Mouse (Mus musculus): ENCODE data around the gene Thnsl1. TPM values are rescaled to one million over a fixed set of nuclear protein-coding genes. Genes with fewer than 3 reads are reported as not detected.
A peak's percentile ranks its signal among the peaks of the same experiment; 100 is the strongest.

The Thnsl1 gene
- total RNA-seq (2021), result 10 to 100 TPM; 16.7 to 18.6 TPM

DNA sequence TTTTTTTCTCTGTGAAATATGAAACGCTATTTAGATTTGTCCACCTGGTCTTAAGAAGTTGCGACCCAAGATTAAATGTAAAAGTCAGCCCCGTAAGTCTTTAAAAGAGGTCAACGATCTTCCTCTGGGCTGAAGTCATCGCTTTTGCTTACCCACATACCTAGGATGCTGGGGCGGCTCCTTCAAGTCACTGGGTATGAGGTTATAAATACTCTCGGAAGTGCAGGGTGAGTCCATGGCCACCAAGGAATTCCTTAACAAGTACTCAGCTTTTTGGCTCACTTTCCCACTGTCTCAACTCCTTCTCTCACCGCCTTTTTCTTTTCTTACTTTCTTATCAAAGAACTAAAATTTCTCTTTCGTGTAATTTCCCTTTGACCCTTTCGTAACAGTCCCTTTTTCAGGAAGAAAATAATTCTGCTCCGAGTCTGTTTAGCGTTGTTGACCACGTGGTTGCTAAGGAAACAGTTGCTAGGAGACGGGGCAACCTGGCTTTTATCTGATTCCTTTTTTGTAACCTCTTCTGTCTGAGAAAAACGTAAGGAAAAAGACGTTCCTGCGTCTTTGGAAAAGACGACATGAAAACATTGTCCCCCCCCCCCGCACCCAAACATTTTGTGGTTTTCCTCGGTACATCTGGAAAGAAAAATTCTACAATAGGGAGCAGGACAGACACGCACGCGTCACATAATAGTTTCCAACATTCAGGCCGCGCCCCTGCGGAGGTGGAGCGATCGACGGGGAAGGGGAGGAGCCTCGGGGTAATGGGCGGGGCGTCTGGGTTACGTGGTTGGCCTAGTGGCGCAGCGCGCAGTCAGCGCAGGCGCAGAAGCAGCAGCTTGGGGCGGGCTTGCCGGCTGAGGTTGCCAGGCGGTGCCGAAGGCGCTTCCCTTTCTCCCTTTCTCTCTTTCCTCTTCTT is at the start of gene Thnsl1, which contains the start of gene Enkur:
TSS of gene Thnsl1 (plus strand) at position 813 of the 919 bp plus-strand sequence.
TSS of gene Enkur (minus strand) at position 454 of the 919 bp plus-strand sequence.
- peak; percentile 95 to 98 for DNase-seq (ENCODE audit: extremely low spot score in 1 of 2, low spot score in 2 of 2)
- intact Hi-C loops (cut with DNase I), result loop anchor here (5.0 kb wide), 1 partner anchor 702 kb away; no protein-coding TSS in a partner anchor

DNA sequence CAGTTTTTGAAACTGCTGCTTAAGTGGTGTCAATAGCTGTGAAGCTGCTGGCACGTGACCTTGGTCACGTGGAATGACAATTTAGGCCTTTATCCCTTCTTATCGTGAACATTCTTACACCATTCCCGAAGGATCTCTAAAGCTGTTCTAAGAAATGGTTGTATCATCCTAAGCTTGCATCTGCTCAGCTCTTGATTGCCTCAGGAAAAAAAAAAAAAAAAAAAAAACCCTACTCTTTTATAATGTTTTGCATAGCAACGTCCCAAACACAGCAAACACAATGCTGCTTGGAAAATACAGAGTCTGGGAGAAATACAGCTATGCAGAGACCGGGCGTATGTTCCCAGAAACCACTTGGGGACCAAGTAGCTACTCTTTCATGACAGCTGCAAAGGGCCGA is 41.2 kb upstream of the Thnsl1 start:
- intact Hi-C loops (cut with DNase I), result no loop called here

DNA sequence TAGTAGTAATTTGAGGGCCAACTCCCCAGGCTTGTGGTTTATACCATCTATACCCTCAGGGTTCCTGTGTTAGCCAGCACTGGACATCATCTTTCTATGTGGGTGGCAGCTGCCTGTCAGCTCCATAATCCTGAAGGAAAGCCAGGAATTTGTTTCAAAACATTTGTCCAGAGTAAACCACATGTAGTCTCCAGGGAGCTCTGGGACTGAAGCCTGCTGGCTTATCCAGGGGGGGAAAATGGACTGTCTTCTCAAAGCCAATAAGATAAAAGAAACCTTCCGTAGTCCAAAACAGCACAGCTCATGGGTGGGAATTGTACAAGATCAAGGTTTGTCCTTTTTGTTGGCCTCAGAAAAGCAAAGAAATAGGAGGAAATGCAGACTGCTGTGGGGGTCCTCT is 37.6 kb upstream of the Thnsl1 start:
- intact Hi-C loops (cut with DNase I), result no loop called here
- no peak for DNase-seq (ENCODE audit: extremely low spot score in 1 of 2, low spot score in 2 of 2)

More for the DNA sequence above, 41.2 kb upstream of the Thnsl1 start:
- DNase-seq (ENCODE audit: extremely low spot score in 1 of 2, low spot score in 2 of 2), result no peak

DNA sequence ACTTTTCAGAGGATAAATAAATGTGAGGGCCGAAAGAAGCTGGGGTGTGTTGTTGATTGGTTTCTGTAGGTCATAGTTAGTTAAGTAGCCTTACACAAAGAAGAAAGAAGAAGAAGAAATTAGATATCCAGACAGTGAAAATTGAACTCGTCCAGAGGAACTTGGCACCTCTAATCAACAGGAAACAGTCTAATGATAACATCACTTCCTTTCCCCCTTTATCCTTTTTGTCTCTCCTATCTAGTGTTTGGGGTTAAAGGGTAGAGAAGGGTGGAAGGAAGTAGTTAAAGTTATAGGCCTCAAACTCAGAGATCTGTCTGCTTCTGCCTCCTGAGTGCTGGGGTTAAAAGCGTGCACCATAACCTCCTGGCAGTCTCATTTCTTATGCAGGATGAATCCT is 32.7 kb upstream of the Thnsl1 start:
- intact Hi-C loops (cut with DNase I), result no loop called here
- DNase-seq (ENCODE audit: extremely low spot score in 1 of 2, low spot score in 2 of 2), result no peak

DNA sequence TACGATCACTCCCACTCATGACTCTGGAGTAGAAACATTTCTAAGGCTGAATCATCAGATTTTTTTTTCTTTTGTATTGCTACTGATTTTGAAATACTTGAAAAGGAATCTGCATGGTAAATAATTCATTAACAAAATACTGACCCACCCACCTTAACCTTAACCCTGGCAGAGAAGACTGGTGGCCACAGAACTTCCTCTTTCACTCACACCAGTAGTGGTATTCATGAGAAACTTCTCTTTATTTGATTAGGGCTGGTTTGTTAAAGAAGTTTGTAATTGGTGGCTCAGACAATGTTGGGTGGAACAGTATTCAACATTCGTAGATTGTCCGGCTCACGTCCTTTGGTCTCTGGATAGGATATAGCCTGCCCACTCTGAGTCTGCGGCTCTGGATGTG is 26.4 kb upstream of the Thnsl1 start:
- DNase-seq (ENCODE audit: extremely low spot score in 1 of 2, low spot score in 2 of 2), result no peak
- intact Hi-C loops (cut with DNase I), result no loop called here

DNA sequence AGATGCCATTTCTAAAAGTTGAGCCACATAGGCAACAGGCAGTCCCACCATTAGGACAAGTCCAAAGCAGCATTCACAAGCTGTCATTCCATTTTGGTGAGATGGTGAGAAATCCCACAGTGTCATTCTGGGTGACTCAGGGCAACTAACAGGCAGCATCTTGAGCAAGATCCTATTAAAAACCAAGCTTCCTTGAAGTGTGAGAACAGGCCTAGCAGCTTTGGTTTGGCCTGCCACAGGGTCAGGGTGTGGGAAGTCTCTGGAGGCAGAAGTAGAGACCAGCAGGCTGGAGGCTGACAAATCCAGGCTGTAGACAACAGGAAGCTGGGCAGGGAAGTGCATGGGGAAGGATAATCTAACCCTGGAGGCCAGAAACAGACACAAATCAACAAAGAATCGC is 22.7 kb upstream of the Thnsl1 start:
- intact Hi-C loops (cut with DNase I), result no loop called here
- no peak for DNase-seq (ENCODE audit: extremely low spot score in 1 of 2, low spot score in 2 of 2)

DNA sequence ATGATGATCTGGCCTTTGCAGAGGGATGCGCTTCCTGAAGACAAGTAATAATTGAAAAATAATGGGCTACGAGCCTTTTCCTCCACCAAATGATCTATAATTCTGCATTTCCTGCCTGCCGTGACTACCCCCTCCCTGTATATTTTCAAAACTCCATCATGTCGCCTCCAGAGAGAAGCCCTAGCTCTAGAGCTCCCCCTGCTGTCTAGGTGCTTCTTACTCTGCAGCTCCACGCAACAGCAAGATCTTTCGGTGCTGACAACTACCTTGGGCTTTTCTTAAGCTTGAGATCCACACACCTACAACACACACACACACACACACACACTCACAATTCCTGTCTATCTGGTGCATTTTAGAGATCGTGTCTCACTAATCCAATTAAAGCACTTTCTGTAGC is 17.9 kb upstream of the Thnsl1 start:
- DNase-seq (ENCODE audit: extremely low spot score in 1 of 2, low spot score in 2 of 2), result peak in 1 of 2 experiments; percentile 68
- intact Hi-C loops (cut with DNase I), result loop anchor here (5.0 kb wide), 1 partner anchor 220 kb away; the partner anchor contains the start of gene Arhgap21

DNA sequence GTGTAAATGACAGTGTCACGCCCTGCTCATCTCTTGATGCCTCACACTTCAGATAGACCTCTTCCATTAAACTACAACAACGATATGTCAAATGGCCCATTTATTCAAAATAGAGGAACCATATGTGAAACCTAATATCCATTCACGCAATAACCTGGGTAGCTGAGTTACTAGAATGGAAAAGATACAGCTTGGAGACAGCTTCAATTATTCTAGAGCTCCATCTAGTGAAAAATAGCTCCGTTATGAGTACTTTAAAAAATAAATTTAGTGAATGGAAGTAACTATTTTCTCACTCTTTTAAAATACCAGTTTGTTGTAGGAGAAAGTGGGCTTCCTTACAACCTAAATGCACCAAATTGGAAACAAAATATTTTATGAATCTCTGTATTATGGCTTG is 16.9 kb upstream of the Thnsl1 start:
- DNase-seq (ENCODE audit: extremely low spot score in 1 of 2, low spot score in 2 of 2), result no peak
- intact Hi-C loops (cut with DNase I), result loop anchor here (5.0 kb wide), 1 partner anchor 221 kb away; the partner anchor contains the start of gene Arhgap21

DNA sequence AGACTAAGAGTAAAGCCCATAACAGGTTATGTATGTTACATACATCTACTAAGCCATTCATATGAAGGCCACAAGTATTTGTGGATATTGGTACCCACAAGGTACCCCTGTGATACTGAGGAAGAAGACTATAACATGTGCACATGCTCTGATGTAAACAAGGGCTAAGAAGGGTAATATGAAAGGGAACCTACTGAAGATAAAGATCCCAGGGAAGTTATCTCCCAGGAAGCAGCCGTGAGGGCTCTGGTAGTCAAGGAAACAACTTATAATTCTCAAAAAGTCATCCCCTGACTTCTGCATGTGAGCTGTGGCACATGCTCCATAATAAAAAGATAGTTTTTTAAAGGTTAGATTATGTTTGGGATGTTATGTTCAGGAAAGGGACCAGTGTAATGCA is 14.3 kb upstream of the Thnsl1 start:
- DNase-seq (ENCODE audit: extremely low spot score in 1 of 2, low spot score in 2 of 2), result no peak
- intact Hi-C loops (cut with DNase I), result loop anchor here (2.0 kb wide), 1 partner anchor 294 kb away; no protein-coding TSS in a partner anchor

DNA sequence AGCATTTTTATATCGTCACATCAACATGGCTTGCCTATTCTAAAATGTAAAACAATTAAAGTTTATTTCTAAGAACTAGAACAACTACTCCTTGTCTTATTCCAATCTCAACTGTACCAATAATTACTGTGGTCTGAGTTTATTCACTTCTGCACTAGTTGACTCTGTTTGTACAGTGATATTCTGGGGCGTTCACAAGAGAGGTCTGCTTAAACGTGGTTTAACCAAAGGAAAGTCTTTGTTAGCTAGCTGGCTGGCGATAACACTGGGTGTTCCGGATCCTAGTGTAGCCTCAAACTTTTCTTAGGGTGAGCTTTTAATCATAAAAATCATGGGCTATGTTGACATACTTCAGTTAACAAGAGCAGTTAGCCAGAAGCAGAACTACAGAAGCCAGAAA is 10.3 kb upstream of the Thnsl1 start:
- DNase-seq (ENCODE audit: extremely low spot score in 1 of 2, low spot score in 2 of 2), result no peak
- intact Hi-C loops (cut with DNase I), result no loop called here

DNA sequence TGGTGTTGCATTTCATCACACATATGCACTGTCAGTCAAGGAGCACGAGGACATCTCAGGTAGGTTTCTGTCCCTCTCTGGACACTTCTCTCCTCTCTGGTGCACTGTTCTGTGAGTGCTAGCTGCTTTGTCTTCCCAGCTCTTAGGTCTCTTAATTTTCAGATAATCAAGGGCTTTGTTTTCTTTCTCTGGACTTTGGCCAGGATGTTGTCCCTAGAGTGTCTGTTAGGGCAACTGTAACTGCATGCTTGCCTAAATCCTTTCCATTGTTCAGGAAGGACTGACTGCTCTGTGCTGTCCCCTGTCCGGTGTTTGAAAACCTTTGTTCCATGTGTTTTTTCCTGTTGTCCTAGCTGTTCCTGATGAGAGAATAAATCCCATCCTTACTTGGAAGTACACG is 6.5 kb upstream of the Thnsl1 start:
- intact Hi-C loops (cut with DNase I), result no loop called here
- DNase-seq (ENCODE audit: extremely low spot score in 1 of 2, low spot score in 2 of 2), result no peak

DNA sequence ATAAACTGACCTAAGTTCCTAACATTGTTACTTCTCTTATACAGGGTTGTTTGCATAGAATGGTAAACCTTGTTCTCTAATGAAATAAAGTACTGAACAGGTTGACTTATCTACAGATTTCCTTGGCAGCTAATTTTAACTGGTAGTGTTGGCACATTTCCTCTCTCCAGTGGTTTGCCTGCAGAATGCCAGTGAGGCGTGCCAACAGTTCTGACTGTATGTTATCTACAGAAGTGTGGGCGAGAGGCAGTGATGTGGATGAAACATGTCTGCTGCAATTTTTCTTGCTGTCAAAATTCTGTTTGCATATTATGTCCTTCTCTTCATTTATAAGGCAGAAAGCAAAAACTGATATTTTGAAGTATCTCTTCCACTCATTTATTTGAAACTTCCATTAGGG is 2.8 kb upstream of the Thnsl1 start:
- intact Hi-C loops (cut with DNase I), result no loop called here
- peak in 1 of 2 experiments; percentile 24 for DNase-seq (ENCODE audit: extremely low spot score in 1 of 2, low spot score in 2 of 2)

DNA sequence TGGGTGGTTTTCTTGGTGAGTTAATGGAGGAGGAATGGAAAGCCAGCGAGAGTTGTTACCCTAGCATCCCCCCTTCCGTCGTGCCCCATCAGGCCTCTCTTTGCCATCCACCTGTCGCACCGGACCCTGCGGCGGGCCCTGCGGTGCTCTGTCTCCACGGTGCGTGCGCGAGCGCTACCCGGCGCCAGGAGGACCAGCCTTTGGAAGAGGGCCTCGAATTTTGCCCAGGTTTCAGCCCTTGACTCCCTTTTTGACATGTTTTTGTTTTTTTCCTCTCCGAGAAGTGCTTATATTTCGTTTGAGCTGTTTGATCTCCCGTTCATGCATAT is 271 bp downstream of the Thnsl1 start:
- DNase-seq (ENCODE audit: extremely low spot score in 1 of 2, low spot score in 2 of 2), result no peak
- intact Hi-C loops (cut with DNase I), result loop anchor here (5.0 kb wide), 1 partner anchor 702 kb away; no protein-coding TSS in a partner anchor

DNA sequence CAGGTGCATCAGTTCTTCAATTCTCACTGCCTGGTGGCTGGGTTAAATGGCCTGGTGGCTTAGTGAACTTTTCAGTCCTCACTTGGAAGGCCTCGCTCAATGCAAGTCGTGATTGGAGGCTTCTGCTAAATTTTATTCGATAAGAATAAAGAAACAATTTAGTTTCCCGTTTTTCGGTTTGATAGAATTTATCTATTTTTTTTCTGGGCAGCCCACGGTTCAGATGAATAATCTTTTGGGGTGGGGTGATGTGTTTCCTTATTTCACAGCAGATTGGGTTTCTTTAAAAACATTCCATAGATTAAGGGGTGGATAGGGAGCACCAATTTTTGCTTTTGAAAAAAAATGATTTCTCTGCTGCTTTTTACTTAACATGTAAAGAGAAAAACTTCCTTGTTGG is 754 bp downstream of the Thnsl1 start:
- no peak for DNase-seq (ENCODE audit: extremely low spot score in 1 of 2, low spot score in 2 of 2)
- intact Hi-C loops (cut with DNase I), result loop anchor here (5.0 kb wide), 1 partner anchor 701 kb away; no protein-coding TSS in a partner anchor

DNA sequence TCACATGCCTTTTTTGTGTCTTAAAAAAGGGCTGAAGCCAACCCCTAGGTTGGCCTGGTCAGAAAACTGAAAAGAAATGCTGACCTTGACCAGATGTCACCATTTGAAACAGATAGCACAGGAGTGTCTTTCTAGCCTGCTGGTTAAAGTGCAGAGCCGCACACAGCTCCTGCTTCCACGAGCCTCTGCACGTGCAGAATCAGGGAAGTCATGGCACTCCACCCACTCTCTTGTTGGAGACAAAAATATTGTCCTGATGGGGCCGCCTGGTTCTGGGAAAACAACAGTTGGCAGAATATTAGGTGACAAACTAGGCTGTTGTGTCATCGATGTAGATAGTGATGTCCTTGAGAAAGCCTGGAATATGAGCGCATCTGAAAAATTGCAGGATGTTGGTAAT is 5.8 kb downstream of the Thnsl1 start:
- DNase-seq (ENCODE audit: extremely low spot score in 1 of 2, low spot score in 2 of 2), result no peak
- intact Hi-C loops (cut with DNase I), result loop anchor here (10.0 kb wide), 2 partner anchors 53 to 153 kb away; partner anchors contain the start of gene Gpr158

DNA sequence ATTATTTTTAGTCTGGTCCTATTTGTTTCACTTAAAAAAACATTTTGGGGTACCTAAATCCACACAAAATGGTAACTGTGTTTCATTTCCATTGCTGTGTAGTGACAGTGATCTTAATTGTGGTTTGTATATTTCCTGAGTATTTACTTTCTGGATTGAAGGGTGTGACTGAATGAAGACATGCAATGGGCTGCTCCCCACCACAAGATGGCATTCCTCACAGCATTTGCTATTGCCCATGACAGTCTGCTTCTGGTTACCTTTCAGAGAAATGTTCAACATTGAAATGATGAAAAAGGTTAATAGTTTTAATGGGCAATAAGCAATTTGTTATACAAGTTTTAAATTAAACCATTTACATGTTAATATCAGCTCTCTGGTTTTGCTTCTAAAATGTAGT is 8.8 kb downstream of the Thnsl1 start:
- no peak for DNase-seq (ENCODE audit: extremely low spot score in 1 of 2, low spot score in 2 of 2)
- intact Hi-C loops (cut with DNase I), result loop anchor here (10.0 kb wide), 2 partner anchors 50 to 150 kb away; partner anchors contain the start of gene Gpr158

DNA sequence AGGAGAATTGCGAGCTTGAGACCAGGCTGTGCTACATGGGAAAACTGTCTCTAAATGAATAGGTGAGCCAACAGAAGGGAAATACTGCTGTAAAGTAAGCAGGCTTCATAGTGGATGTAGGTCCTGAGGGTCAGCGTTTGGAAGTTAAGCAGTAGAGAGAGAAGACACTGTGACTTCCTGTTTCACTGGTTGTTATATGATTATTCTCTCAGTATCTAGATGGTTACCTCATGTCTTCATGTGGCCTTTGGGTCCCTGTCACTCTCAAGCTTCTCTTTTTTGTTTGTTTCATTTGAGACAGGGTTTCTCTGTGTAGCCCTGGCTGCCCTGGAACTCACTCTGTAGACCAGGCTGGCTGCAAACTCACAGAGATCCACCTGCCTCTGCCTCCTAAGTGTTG is 9.8 kb downstream of the Thnsl1 start:
- DNase-seq (ENCODE audit: extremely low spot score in 1 of 2, low spot score in 2 of 2), result no peak
- intact Hi-C loops (cut with DNase I), result loop anchor here (10.0 kb wide), 2 partner anchors 50 to 150 kb away; partner anchors contain the start of gene Gpr158

DNA sequence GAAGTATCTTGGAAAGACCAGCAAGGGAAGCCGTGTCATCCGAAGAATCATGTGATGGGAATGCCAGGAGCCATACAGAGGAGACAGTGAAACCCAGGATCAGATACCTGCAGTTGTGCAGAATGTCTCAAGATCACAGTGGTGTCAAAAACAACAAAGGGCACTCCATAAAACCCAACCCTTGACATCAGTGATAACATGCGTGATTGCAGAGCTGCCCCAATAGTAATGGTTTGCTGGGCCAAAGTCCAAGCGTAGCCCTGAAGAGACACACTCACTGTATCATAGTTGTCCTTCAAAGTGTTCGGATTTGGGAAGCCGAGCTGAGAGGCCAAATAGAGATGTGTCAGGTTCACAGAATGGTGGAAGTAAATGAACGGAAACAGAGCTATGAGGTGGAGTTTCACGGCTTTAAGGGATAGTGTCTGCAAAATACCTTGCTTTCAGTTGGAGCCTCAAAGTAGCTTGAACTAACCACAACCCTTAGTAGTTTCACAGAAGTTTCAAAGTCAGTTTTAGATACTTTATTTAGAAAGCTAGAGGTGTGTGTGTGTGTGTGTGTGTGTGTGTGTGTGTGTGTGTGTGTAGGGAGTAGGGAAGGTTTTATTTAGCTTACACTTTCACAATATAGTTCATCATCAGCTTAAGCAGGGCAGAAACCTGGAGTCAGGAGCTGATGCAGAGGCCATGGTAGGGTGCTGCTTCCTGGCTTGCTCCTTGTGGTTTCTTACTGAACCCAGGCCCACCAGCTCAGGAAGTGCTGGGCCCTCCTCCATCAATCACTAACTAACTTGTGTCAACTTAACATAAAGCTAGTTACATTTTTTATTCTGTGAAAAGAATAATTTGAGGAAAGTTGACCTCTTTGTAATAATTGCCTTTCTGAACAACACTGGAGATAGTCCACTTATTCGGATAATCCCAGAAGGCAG is 17.2 kb downstream of the Thnsl1 start:
- no peak for DNase-seq (ENCODE audit: extremely low spot score in 1 of 2, low spot score in 2 of 2)
- intact Hi-C loops (cut with DNase I), result no loop called here

DNA sequence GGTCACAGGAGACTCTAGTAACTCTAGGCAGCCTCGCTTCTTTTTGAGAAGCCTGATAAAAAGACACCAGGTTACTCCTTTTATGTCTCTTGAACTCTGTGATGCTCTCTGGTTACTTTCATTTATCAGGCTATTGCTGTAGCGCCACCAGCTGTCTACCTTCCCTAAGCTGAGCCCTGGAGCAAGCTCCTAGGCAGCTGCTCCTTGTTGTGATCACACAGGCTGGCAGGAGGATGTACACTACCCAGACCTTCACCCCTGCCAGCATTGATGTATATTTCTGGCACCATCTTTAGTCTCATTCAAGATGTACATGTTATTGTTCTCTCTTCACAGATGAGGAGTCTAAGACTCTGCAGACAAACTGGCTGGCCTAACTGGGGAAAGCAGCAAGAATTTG is 24.8 kb downstream of the Thnsl1 start:
- intact Hi-C loops (cut with DNase I), result no loop called here
- DNase-seq (ENCODE audit: extremely low spot score in 1 of 2, low spot score in 2 of 2), result no peak

Data from left cerebral cortex, postnatal 10 days (tissue).